Mouse (Mus musculus) neural tube, embryonic 15.5 days (tissue): ENCODE measurements around the gene Cobll1. TPM values are rescaled to one million over a fixed set of nuclear protein-coding genes. Genes with fewer than 3 reads are reported as not detected.

ENCODE experiments used
- ATAC-seq: fragments of 200-750 bp; cut with Nextera tagmentation; 2 replicates; pipeline ENCODE4 v1.8.0; 2017; ENCODE audit warnings: mild to moderate bottlenecking, moderate TSS enrichment, moderate library complexity; ENCODE audit not compliant: low FRiP score
- H3K27ac ChIP-seq: fragments of 300-500 bp; sonication (generic); replicated peaks from 2 replicates; pipeline ENCODE4 v1.5.1; 2015; ENCODE audit warnings: mild to moderate bottlenecking, inconsistent platforms
- H3K27me3 ChIP-seq: fragments of 300-500 bp; sonication (generic); replicated peaks from 2 replicates; pipeline ENCODE4 v1.6.1; 2015; ENCODE audit warnings: inconsistent platforms
- H3K36me3 ChIP-seq: fragments of 300-500 bp; sonication (generic); 2 replicates; pipeline ENCODE4 v1.6.1; 2015; ENCODE audit warnings: inconsistent platforms
- H3K4me1 ChIP-seq: fragments of 300-500 bp; sonication (generic); 2 replicates; pipeline ENCODE4 v1.6.1; 2015; ENCODE audit warnings: inconsistent platforms
- H3K4me2 ChIP-seq: fragments of 300-500 bp; sonication (generic); 2 replicates; pipeline ENCODE4 v1.6.1; 2015; ENCODE audit warnings: inconsistent platforms, mild to moderate bottlenecking, moderate library complexity
- H3K4me3 ChIP-seq: fragments of 300-500 bp; sonication (generic); replicated peaks from 2 replicates; pipeline ENCODE4 v1.5.1; 2015; ENCODE audit warnings: mild to moderate bottlenecking, inconsistent platforms
- H3K9ac ChIP-seq: fragments of 300-500 bp; sonication (generic); replicated peaks from 2 replicates; pipeline ENCODE4 v1.6.1; 2015; ENCODE audit warnings: mild to moderate bottlenecking, inconsistent platforms
- H3K9me3 ChIP-seq: fragments of 300-500 bp; sonication (generic); replicated peaks from 2 replicates; pipeline ENCODE4 v1.6.1; 2016; ENCODE audit warnings: inconsistent platforms
- WGBS: fragments of 180-500 bp; shearing (Covaris S2); methylation state at CpG from one replicate; pipeline ENCODE4 v1.1.7; 2015; ENCODE audit warnings: mixed read lengths; 5-methylcytosine and 5-hydroxymethylcytosine counted together
- polyA plus RNA-seq: library from polyadenylated mRNA; unstranded; fragments of >200 nt; fragmentation: Nextera tagmentation; extraction: Ambion mirVana; gene quantifications from 2 replicates; pipeline ENCODE4 v1.2.1, GENCODE M21; 2015

Gene Cobll1
- 2.5 and 5.7 TPM in 2 replicates for polyA plus RNA-seq

DNA sequence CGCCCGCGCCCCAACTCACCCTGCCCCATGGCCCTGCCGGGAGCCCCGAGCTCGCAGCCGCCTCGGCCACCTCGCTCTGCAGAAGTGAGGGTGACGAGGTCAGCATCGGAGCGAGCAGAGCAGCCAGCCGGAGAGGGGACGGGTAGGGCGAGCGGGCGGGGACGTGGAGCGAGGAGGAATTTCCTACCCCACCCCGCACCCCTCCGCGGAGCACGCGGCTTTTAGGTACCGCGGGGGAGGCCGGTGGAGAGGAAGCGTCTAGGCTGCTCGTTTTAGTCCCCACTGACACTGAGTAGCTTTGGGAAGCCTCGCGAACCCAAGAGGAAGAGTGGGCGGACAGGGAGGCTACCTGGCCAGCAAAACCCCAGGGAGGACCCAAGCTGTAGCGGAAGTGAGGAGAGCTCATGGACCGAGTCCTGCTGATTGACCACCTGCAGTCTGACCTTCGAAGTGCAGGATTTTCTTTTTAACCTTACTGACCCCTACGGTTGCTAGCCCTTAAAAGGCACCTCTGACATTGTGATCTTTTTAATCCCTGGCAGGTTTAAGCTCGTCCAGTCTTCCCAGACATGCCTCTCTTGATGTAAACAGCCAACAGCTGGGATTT, at the start of gene Cobll1:
Cobll1 (minus strand) TSS at position 440 of the 607 bp plus-strand sequence.
- 0% methylated on average over 37 of the region's 37 CpGs for WGBS
- peak; percentile 79 for ATAC-seq

DNA sequence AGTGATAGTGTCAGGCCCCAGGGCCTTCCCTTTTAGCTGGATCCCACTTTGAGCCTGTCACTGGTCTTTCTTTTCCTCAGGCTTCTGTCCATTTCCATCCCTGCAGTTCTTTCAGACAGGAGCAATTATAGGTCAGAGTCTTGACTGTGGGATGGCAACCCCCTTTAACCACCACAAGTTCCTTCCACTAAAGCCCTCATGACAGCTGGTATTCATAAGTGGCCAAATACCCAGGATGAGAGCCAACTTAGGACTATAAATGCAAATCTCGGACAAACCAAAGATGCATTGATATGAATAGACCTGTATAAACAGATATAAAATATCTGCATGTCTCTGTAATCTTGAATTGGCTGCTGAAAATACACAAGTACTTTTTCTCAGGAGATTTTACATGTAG, 49.5 kb upstream of the Cobll1 start:
- 93% methylated on average over 1 of the region's 1 CpGs for WGBS
- no peak for ATAC-seq

More for the DNA sequence above, at the start of gene Cobll1:
- H3K36me3 ChIP-seq: no peaks in the 10 kb centered on the region
- peak within 1 kb of the TSS; percentile 74 for H3K27ac ChIP-seq
- H3K4me3 ChIP-seq: peak within 1 kb of the TSS; percentile 68
- H3K4me1 ChIP-seq: peaks cover 22% of the 10 kb centered on the region
- no peaks in the 10 kb centered on the region for H3K9me3 ChIP-seq
- H3K4me2 ChIP-seq: peak within 1 kb of the TSS; percentile 95
- peaks cover 16% of the 10 kb centered on the region; the same call in 1 of the 2 replicates for H3K27me3 ChIP-seq
- peak within 1 kb of the TSS; percentile 61 for H3K9ac ChIP-seq

DNA sequence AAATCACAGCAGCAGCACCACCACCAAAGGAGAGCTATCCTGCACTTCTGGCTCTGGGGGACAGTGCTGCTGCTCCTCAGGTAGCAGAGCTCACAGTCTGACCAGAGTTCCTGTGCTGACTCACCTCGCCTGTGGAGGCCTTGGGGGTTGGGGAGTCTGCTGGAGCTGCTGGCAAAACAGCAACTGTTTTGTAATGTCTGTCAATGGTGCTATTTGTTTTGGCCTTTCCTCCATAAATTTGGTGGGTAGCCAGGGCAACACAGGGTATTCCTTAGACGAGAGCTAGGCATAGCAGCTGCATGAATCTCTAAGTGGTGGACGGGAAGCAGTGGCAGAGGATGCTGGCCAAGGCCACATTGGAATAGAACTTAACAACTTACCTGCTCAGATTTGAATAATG, 46.2 kb upstream of the Cobll1 start:
- H3K4me2 ChIP-seq: no peak overlapping the region
- no peaks in the 10 kb centered on the region for H3K36me3 ChIP-seq
- no peaks in the 10 kb centered on the region for H3K4me1 ChIP-seq
- H3K9ac ChIP-seq: no peak overlapping the region
- no peaks in the 10 kb centered on the region for H3K9me3 ChIP-seq
- 33% methylated on average over 3 of the region's 3 CpGs for WGBS
- no peaks in the 10 kb centered on the region for H3K27me3 ChIP-seq
- no peak overlapping the region for H3K27ac ChIP-seq
- no peak overlapping the region for H3K4me3 ChIP-seq
- ATAC-seq: no peak

More for the DNA sequence above, 49.5 kb upstream of the Cobll1 start:
- Histone ChIP-seq H3K27ac (no peak overlapping the region), H3K4me1 (no peaks in the 10 kb centered on the region), H3K9me3 (no peaks in the 10 kb centered on the region), H3K9ac (no peak overlapping the region), H3K36me3 (no peaks in the 10 kb centered on the region), H3K27me3 (no peaks in the 10 kb centered on the region), H3K4me2 (no peak overlapping the region), H3K4me3 (no peak overlapping the region)

DNA sequence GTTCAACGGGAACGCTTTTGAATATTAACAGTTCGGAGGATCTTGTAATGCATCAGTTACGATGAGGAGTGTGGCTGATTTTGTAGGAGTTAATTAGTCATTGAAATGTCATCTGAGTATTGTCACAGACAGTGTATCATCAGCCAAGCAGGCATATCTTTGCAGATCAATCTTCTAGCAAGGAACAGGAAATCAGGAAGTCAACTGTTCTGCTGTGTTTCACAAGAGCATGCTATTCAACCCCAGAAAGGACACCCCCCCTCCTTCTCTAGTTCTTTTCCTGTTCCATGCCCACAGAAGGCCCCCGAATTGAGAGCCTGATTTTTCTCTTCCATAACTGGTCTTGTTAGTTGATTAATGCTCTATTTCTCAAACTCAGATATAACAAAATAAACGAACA, 43.8 kb upstream of the Cobll1 start:
- 82% methylated on average over 6 of the region's 6 CpGs for WGBS
- ATAC-seq: no peak
- Histone ChIP-seq H3K4me1 (0 out of 2 replicates have a peak, but pooled peaks cover 2% of the 10 kb centered on the region), H3K9me3 (no peaks in the 10 kb centered on the region), H3K4me3 (no peak overlapping the region), H3K27me3 (no peaks in the 10 kb centered on the region), H3K27ac (no peak overlapping the region), H3K9ac (no peak overlapping the region), H3K4me2 (no peak overlapping the region), H3K36me3 (no peaks in the 10 kb centered on the region)

DNA sequence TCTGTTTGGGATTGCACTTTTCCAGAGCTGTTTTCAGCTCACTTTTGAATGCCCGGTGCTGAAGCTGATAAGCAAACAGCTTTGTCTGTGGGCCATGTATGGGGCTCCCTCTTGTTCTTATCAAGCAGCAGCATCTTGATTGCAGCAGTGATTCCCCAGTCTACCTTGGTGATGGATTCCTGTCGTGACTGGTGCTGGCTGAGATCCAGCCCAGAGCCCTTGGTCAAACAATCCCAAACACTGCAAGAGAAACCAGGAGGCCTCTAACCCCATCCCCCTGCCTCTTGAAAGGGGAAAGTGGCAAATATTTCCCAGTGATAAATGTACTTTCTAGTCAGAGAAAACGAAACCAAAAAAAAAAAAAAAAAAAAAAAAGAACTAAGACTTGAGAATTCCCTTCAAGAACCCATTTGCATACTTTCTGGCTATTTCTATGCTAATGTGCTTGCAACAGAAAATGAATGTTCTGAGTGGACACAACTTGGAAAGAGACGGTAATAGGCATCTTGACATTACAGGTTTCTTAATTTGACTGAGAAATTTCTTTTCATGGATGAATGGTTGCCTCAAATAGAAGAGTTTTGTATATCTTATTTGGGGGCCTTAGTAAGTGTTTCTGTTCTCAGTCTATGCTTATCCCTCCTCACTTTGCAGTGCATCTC, 40.0 kb upstream of the Cobll1 start:
- Histone ChIP-seq H3K9me3 (no peaks in the 10 kb centered on the region), H3K27me3 (no peaks in the 10 kb centered on the region), H3K4me2 (no peak overlapping the region), H3K36me3 (no peaks in the 10 kb centered on the region), H3K4me3 (no peak overlapping the region), H3K4me1 (0 out of 2 replicates have a peak, but pooled peaks cover 2% of the 10 kb centered on the region), H3K9ac (no peak overlapping the region), H3K27ac (no peak overlapping the region)
- ATAC-seq: no peak
- 21% methylated on average over 4 of the region's 4 CpGs for WGBS

DNA sequence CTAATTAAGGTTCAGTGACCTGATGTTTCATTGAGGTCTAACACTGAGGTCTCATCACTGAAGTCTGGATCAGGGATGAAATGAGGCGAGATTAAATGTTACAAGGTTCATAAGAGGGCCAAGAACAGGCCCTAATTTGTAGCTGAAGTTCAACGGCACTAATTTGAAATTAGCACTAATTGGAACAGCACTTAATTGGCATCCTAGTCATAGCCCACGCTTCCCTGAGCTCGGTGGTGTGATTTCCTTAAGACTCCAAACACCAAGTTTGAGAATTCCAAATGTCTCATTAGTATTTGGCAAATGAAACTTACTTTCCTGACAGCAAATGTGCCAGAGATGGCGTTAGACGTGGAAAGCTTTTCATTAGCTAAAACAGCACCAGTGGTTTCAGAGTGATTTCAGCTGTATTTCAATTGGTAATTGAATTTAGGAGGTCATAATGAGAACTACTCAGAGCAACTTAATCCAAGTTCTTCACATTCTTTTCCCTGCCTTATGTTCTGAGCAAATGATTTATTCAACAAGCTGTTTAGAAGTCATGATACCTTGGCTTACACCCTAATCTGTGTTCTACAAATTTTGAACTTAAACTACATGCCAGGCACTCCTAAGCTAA, 36.3 kb upstream of the Cobll1 start:
- Histone ChIP-seq H3K4me2 (no peak overlapping the region), H3K36me3 (no peaks in the 10 kb centered on the region), H3K27me3 (no peaks in the 10 kb centered on the region), H3K9me3 (no peaks in the 10 kb centered on the region), H3K9ac (no peak overlapping the region), H3K4me3 (no peak overlapping the region), H3K27ac (no peak overlapping the region), H3K4me1 (0 out of 2 replicates have a peak, but pooled peaks cover 2% of the 10 kb centered on the region)
- WGBS: 73% methylated on average over 6 of the region's 6 CpGs
- ATAC-seq: no peak

DNA sequence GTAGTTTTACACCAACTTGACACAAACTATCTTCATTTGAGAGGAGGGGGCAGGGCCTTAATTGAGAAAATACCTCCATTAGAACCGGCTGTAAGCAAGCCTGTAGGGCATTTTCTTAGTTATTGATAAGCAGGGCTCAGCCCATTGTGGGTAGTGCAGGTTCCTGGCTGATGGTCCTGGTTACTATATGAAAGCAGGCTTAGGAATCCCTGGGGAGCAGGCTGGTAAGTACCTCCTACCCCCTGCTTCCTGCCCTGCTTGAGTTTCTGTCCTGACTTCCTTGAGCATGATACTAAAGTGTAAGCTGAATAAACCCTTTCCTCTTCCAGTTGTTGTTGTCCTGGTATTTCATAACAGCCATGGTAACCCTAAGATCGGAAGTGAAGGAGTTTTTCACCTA, 34.7 kb upstream of the Cobll1 start:
- H3K27ac ChIP-seq: no peak overlapping the region
- H3K4me1 ChIP-seq: 0 out of 2 replicates have a peak, but pooled peaks cover 1% of the 10 kb centered on the region
- H3K27me3 ChIP-seq: no peaks in the 10 kb centered on the region
- no peaks in the 10 kb centered on the region for H3K36me3 ChIP-seq
- no peaks in the 10 kb centered on the region for H3K9me3 ChIP-seq
- no peak overlapping the region for H3K4me3 ChIP-seq
- H3K4me2 ChIP-seq: no peak overlapping the region
- WGBS: 54% methylated on average over 2 of the region's 2 CpGs
- no peak for ATAC-seq
- H3K9ac ChIP-seq: no peak overlapping the region

DNA sequence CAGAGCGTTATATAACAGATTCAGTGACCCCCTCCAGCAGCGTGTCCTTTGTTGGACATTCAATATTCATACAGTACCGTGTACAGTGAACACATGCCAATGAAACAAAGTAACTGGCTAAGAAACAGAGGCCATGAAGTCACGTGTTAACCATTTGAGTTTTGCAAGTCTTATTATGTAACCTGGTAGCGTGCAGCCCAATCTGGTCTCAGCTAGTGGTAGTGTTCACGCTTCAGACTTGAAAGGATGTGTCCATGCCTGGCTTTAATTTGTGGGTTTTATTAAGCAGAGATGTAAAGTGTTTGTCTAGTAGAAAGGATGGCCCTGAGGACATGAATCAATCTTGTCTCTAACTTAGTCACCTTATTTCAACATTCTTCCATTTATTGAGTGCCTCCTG, 29.5 kb upstream of the Cobll1 start:
- 91% methylated on average over 6 of the region's 6 CpGs for WGBS
- no peaks in the 10 kb centered on the region for H3K4me1 ChIP-seq

DNA sequence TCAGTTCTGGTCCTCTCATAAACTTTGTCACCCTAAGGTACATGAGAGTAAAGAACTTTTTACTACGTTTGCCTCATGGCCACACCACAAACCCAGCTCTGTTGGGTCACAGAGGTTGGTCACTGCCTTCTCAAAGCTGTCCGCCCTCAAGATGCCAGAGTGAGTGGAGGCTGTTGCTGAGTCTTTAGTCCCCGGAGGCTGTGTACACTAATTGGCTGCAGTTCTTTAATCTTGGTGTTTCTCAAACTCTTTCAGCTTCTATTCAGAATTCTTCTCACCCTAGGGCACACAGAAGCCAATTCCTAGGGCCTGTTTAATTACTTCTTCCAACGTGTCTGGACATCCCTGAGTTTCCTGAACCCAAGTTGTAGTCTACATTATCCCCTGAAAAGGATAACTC, 28.6 kb upstream of the Cobll1 start:
- Histone ChIP-seq H3K4me1 (no peaks in the 10 kb centered on the region), H3K9me3 (no peaks in the 10 kb centered on the region), H3K4me2 (no peak overlapping the region), H3K9ac (no peak overlapping the region), H3K4me3 (no peak overlapping the region), H3K36me3 (no peaks in the 10 kb centered on the region), H3K27ac (no peak overlapping the region), H3K27me3 (no peaks in the 10 kb centered on the region)
- ATAC-seq: no peak
- WGBS: 74% methylated on average over 4 of the region's 4 CpGs

More for the DNA sequence above, 29.5 kb upstream of the Cobll1 start:
- Histone ChIP-seq H3K4me2 (no peak overlapping the region), H3K4me3 (no peak overlapping the region), H3K36me3 (no peaks in the 10 kb centered on the region), H3K27me3 (no peaks in the 10 kb centered on the region), H3K9ac (no peak overlapping the region), H3K9me3 (no peaks in the 10 kb centered on the region), H3K27ac (no peak overlapping the region)
- ATAC-seq: no peak

DNA sequence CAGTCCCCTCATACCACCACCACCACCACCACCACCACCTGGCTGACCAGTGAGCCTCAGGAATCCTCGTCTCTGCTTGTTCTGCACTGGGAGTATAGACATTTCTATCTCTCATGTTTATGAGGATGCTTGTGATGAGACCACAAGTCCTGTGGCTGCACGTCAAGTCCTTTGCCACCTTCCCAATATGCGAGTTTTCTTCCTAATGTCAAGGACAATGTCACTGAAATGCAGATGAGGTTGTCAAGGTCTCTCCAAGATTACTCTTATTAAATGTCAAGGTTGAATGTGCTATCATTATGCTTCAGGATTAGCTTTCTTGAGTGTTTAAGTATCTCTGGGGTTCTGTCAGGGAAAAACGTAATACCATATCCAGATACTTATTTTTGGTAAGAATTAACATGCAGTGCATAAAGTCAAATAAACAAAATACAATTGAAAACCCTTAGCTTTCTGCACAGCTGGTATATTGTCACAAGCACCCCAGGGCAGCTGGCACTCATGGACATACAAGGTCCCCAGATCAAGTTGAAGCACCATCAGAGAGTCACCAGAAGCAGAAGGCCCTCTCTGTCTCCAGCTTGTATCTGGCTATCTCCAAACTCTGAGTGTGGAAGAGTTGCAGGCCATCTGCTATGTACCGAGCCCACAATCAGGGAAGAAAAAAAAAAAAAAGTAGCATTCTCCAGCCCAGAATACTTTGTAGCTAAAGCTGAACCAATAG, 27.5 kb upstream of the Cobll1 start:
- H3K4me1 ChIP-seq: no peaks in the 10 kb centered on the region
- H3K9ac ChIP-seq: no peak overlapping the region
- no peaks in the 10 kb centered on the region for H3K27me3 ChIP-seq
- no peak for ATAC-seq
- no peak overlapping the region for H3K4me2 ChIP-seq
- no peaks in the 10 kb centered on the region for H3K36me3 ChIP-seq
- no peaks in the 10 kb centered on the region for H3K9me3 ChIP-seq
- 87% methylated on average over 5 of the region's 5 CpGs for WGBS
- no peak overlapping the region for H3K4me3 ChIP-seq
- H3K27ac ChIP-seq: no peak overlapping the region

DNA sequence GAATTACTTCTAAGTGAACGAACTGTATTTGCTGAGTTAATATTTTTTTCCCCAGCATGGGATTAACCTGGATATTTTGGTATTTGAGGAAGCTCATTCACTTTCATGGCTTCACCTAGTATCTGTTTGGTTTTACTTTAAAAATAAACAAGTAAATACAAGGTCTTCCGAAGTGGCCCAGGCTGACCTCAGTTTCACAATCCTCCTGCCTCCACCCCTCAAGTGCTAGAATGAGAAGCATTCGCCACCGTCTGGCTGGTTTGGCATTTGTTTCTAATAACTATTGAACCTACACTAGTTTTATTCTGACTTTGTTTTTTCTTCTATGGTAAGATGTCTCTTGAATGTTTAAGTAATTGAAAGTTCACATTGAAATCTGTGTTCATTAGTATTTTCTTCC, 23.0 kb upstream of the Cobll1 start:
- no peak overlapping the region for H3K4me3 ChIP-seq
- H3K4me2 ChIP-seq: no peak overlapping the region
- WGBS: 85% methylated on average over 4 of the region's 4 CpGs
- no peak overlapping the region for H3K27ac ChIP-seq
- no peak overlapping the region for H3K9ac ChIP-seq
- H3K27me3 ChIP-seq: no peaks in the 10 kb centered on the region
- H3K36me3 ChIP-seq: no peaks in the 10 kb centered on the region
- no peak for ATAC-seq
- no peaks in the 10 kb centered on the region for H3K4me1 ChIP-seq
- no peaks in the 10 kb centered on the region for H3K9me3 ChIP-seq
